Mouse (Mus musculus) megakaryocyte, embryonic 14.5 days (primary cell): Measurements from ENCODE around the gene Vmn1r4.

Experiments used
- FLI1 ChIP-seq: IDR thresholded peaks from 2 replicates; pipeline ENCODE4 v1.6.1; 2012; ENCODE audit warnings: low read length, inconsistent platforms, mixed read lengths
- GATA1 ChIP-seq: IDR thresholded peaks from 3 replicates; pipeline ENCODE4 v1.6.1; 2012; ENCODE audit warnings: mixed read lengths, low read length, inconsistent platforms, borderline replicate concordance

DNA sequence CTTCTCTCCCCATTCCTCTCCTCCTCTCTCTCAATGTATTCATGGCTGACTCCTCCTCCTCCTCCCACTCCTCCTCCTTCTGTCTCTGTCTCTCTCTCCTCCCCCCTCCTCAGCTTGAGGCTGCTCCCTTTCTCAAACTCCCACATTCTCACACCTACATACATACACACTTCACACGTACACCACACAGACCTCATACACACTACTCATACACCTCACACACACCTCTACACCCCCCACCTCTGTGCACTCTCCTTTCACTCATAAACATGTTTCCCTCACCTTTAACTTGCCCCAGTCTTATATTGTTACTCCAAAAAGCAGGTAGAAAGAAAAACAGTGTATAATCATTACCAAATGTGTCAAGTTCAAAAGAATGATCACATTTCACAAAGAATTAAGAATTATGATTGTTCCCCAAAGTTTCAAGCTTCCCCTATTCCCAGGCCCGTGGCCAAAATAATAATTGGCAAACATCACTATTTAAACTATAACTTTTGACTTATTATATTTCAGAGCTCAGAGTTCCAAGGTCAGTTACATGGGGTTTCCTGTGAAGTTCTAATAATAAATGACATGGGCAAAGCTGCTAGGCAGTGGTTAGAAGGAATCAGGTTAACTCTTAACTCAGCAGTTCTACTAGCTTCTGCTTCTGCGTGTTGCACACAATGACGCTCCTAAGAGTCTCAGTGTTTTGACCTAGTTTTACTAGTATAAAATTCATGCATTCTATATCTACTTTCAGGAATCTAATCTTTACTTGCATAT, 8.0 kb downstream of the Vmn1r4 start:
- TF ChIP-seq GATA1: no peak
- TF ChIP-seq FLI1: no peak
